Comparison of ENCODE assay signal across 23 mouse cellular contexts in genomic region chr9:51422553-51422952, GRCm38 (mm10).
DNase-seq lines count a peak whose midpoint lies in the region; ATAC-seq and TF ChIP-seq lines count a peak whose summit lies in the region.
"Had no signal": no experiment of that assay in that cellular context is flagged by ENCODE, and none has a peak within 500 bp of the region (broad histone marks: within the 10 kb centered on the region; RNA-seq: fewer than 3 reads in every experiment).

No protein-coding gene starts in this region.

- 58% methylated on average over 3 of the region's 3 CpGs for WGBS in embryonic facial prominence, embryonic 14.5 days
- 73% methylated on average over 3 of the region's 3 CpGs for WGBS in embryonic facial prominence, embryonic 10.5 days
- 63% methylated on average over 3 of the region's 3 CpGs for WGBS in lung, postnatal 0 days

- no peak overlapping the region for H3K27ac ChIP-seq in embryonic facial prominence, embryonic 14.5 days (replicated peaks; ENCODE audit: low read depth, low read length)
- no peak overlapping the region for H3K27ac ChIP-seq in embryonic facial prominence, embryonic 10.5 days (replicated peaks)
- H3K27ac ChIP-seq in left cerebral cortex, adult 2 months: peak overlapping the region; percentile 38; the same call in 1 of the 2 replicates
- no peak overlapping the region for H3K27ac ChIP-seq in lung, postnatal 0 days (ENCODE audit: low read length)
- H3K27ac ChIP-seq: embryonic facial prominence, embryonic 12.5 days; forebrain, embryonic 13.5 days; heart, embryonic 13.5 days; hindbrain, embryonic 15.5 days had no signal

- no peaks in the 10 kb centered on the region for H3K27me3 ChIP-seq in embryonic facial prominence, embryonic 14.5 days (replicated peaks; ENCODE audit: control insufficient read depth, insufficient read depth, low read length)
- no peaks in the 10 kb centered on the region for H3K27me3 ChIP-seq in embryonic facial prominence, embryonic 10.5 days (replicated peaks; ENCODE audit: low read depth, poor library complexity, severe bottlenecking)
- no peaks in the 10 kb centered on the region for H3K27me3 ChIP-seq in lung, postnatal 0 days (replicated peaks; ENCODE audit: insufficient read depth, low read length)
- H3K27me3 ChIP-seq: embryonic facial prominence, embryonic 12.5 days; forebrain, embryonic 13.5 days; heart, embryonic 13.5 days; hindbrain, embryonic 15.5 days had no signal

- no peak overlapping the region for H3K4me3 ChIP-seq in embryonic facial prominence, embryonic 14.5 days (ENCODE audit: low read depth, low read length)
- H3K4me3 ChIP-seq in embryonic facial prominence, embryonic 10.5 days: no peak overlapping the region
- H3K4me3 ChIP-seq in left cerebral cortex, adult 2 months: no peak overlapping the region
- no peak overlapping the region for H3K4me3 ChIP-seq in lung, postnatal 0 days (ENCODE audit: low read depth, low read length)
- H3K4me3 ChIP-seq: embryonic facial prominence, embryonic 12.5 days; forebrain, embryonic 13.5 days; heart, embryonic 13.5 days; hindbrain, embryonic 15.5 days had no signal

- H3K9me3 ChIP-seq in embryonic facial prominence, embryonic 14.5 days (ENCODE audit: control insufficient read depth, low read length): no peaks in the 10 kb centered on the region
- no peaks in the 10 kb centered on the region for H3K9me3 ChIP-seq in embryonic facial prominence, embryonic 10.5 days
- no peaks in the 10 kb centered on the region for H3K9me3 ChIP-seq in lung, postnatal 0 days (ENCODE audit: low read length)
- H3K9me3 ChIP-seq: embryonic facial prominence, embryonic 12.5 days; forebrain, embryonic 13.5 days; G1E; heart, embryonic 13.5 days; hindbrain, embryonic 15.5 days had no signal

- intact Hi-C loops in left cerebral cortex, adult 2 months (cut with DNase I): loop anchor here (2.0 to 5.0 kb wide), 5 partner anchors 20 to 510 kb away; no protein-coding TSS in a partner anchor

- H3K4me1 ChIP-seq in embryonic facial prominence, embryonic 14.5 days (ENCODE audit: control insufficient read depth, insufficient read depth, low read length): peaks cover 3% of the 10 kb centered on the region; the same call in 1 of the 2 replicates
- H3K4me1 ChIP-seq in embryonic facial prominence, embryonic 10.5 days: no peaks in the 10 kb centered on the region
- H3K4me1 ChIP-seq in lung, postnatal 0 days (ENCODE audit: insufficient read depth, low read depth, low read length): no peaks in the 10 kb centered on the region
- H3K4me1 ChIP-seq: embryonic facial prominence, embryonic 12.5 days; forebrain, embryonic 13.5 days had no signal

- DNase-seq in embryonic facial prominence, embryonic 14.5 days (ENCODE audit: low spot score): peak; percentile 17
- no peak for DNase-seq in embryonic facial prominence, embryonic 10.5 days (ENCODE audit: low spot score)
- no peak for DNase-seq in left cerebral cortex, adult 2 months (ENCODE audit: extremely low spot score in 1 of 2, low spot score in 2 of 2)
- DNase-seq in left cerebral cortex, adult 11 months (ENCODE audit: low spot score): no peak
- DNase-seq in brain, adult 2 months (ENCODE audit: low read depth, low spot score): peak; percentile 55
- peak; percentile 27 for DNase-seq in telencephalon, adult 2 months (ENCODE audit: low read depth, low spot score)
- DNase-seq in lung, postnatal 0 days (ENCODE audit: low spot score): no peak
- DNase-seq: adrenal gland, adult 8-10 months; adrenal gland, postnatal 36 days; B cell, adult 2 months; cerebellum, adult 11 months; cerebellum, adult 8-10 months; cerebellum, postnatal 14 days; embryo, embryonic 11 days; gastrocnemius, postnatal 14 days; heart, postnatal 36 days had no signal

- TF ChIP-seq CTCF in left cerebral cortex, adult 2 months (IDR thresholded peaks at IDR 0.05): no peak
- no peak for TF ChIP-seq CTCF in lung, postnatal 0 days (IDR thresholded peaks at IDR 0.05)

- TF ChIP-seq EP300 in lung, postnatal 0 days (IDR thresholded peaks at IDR 0.05): no peak

- H3K9ac ChIP-seq in embryonic facial prominence, embryonic 14.5 days (ENCODE audit: low read depth, low read length): no peak overlapping the region
- no peak overlapping the region for H3K9ac ChIP-seq in lung, postnatal 0 days (replicated peaks; ENCODE audit: low read depth)
- H3K9ac ChIP-seq: embryonic facial prominence, embryonic 12.5 days; forebrain, embryonic 13.5 days; forebrain, postnatal 0 days; heart, embryonic 13.5 days; hindbrain, embryonic 15.5 days had no signal

- no peaks in the 10 kb centered on the region for H3K36me3 ChIP-seq in embryonic facial prominence, embryonic 14.5 days (ENCODE audit: control insufficient read depth, insufficient read depth, low read length)
- H3K36me3 ChIP-seq in embryonic facial prominence, embryonic 10.5 days (replicated peaks): no peaks in the 10 kb centered on the region
- no peaks in the 10 kb centered on the region for H3K36me3 ChIP-seq in lung, postnatal 0 days (ENCODE audit: insufficient read depth, low read length)
- H3K36me3 ChIP-seq: embryonic facial prominence, embryonic 12.5 days; G1E; heart, embryonic 13.5 days; hindbrain, embryonic 15.5 days had no signal

- ATAC-seq in embryonic facial prominence, embryonic 14.5 days (ENCODE audit: low read depth): no peak
- ATAC-seq in lung, postnatal 0 days: no peak
- ATAC-seq: CD4-positive, CD25-positive, alpha-beta regulatory T cell, adult 4 months; forebrain, embryonic 13.5 days had no signal

- no peak overlapping the region for H3K4me2 ChIP-seq in embryonic facial prominence, embryonic 14.5 days (ENCODE audit: low read depth, low read length)
- no peak overlapping the region for H3K4me2 ChIP-seq in lung, postnatal 0 days (replicated peaks; ENCODE audit: low read depth, low read length)
- H3K4me2 ChIP-seq: embryonic facial prominence, embryonic 12.5 days; forebrain, embryonic 13.5 days; heart, embryonic 13.5 days; hindbrain, embryonic 15.5 days had no signal

Comparison
In these comparisons a context has a peak if more than half of its experiments do, and no peak if none do; other contexts are left out.
1. DNase-seq: peak in embryonic facial prominence, embryonic 14.5 days (single experiment), brain, adult 2 months (single experiment) and telencephalon, adult 2 months (single experiment); none in embryonic facial prominence, embryonic 10.5 days (single experiment), left cerebral cortex, adult 2 months (0 of 2), left cerebral cortex, adult 11 months (single experiment) and lung, postnatal 0 days (single experiment).